Mouse (Mus musculus): Measurements from ENCODE around the gene Boll.

GRCm38 (mm10) chr1:55246374-55246773 is 116.9 kb downstream of the Boll start:
- TF ChIP-seq JUND (conservative IDR thresholded peaks at IDR 0.05; ENCODE audit: low read depth, low read length): no peak
- no peak for TF ChIP-seq CHD1 (IDR thresholded peaks at IDR 0.05; ENCODE audit: low read depth, low read length)
- TF ChIP-seq POLR2AphosphoS2 (IDR thresholded peaks at IDR 0.05; ENCODE audit: low read depth, low read length): no peak
- no peak for TF ChIP-seq CTCF (conservative IDR thresholded peaks at IDR 0.05 in 1 of 2, IDR thresholded peaks at IDR 0.05 in 1 of 2; ENCODE audit: low read depth in 2 of 2, low read length in 2 of 2)
- no peak for TF ChIP-seq CHD2 (IDR thresholded peaks at IDR 0.05; ENCODE audit: low read length)
- TF ChIP-seq ETS1 (conservative IDR thresholded peaks at IDR 0.05; ENCODE audit: low read depth, low read length): no peak
- TF ChIP-seq POLR2A (IDR thresholded peaks at IDR 0.05; ENCODE audit: low read depth, low read length): no peak
- no peak for TF ChIP-seq USF1 (IDR thresholded peaks at IDR 0.05; ENCODE audit: low read depth, low read length)
- TF ChIP-seq RAD21 (IDR thresholded peaks at IDR 0.05; ENCODE audit: low read depth, low read length): no peak
- no peak for TF ChIP-seq MAX (IDR thresholded peaks at IDR 0.05; ENCODE audit: low read length)
- TF ChIP-seq SIN3A (IDR thresholded peaks at IDR 0.05; ENCODE audit: low read length): no peak

Measured in CH12.LX (cell line).